Mouse (Mus musculus): ENCODE results near the gene Snai3.

DNA sequence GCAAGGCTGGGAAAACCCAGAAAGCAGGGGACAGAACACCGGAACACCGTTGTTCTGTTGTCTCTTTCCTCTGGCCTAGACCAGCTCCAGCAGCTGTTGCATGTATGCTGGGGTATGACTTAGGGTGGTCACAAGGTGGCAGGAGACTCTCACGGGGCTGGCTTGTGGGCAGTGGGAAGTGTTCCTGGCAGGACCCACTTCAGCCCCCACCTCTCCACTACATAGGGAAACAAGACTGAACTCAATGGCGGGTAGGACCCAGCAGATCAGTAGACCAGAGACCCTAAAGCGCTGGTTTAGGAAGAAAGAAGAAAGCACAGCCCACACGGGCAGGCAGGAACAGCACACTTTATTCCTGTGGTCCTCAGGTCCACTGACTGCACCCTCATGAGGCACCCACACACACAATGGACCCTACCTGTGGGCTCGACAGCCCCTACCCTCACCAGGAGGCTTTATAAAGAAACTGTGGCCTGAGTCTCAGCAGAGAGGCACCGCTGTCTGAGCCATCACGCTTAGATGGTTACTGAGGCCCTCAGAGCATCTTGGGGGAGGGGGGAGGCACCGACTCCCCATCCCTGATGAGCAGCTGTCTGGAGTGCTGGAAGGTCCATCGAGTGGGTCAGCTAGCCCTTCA, 27.1 kb downstream of the Snai3 start:
- TF ChIP-seq CTCF (IDR thresholded peaks at IDR 0.05; ENCODE audit: low read depth, low read length) = peak; percentile 37
- no peak for TF ChIP-seq POLR2A (IDR thresholded peaks at IDR 0.05; ENCODE audit: insufficient read depth, low read length)
- TF ChIP-seq EP300 (IDR thresholded peaks at IDR 0.05; ENCODE audit: insufficient read depth, low read depth, low read length) = no peak; the same call in 1 of the 2 replicates
